Mouse (Mus musculus): ENCODE results near the gene Slc16a5. TPM values are rescaled to one million over a fixed set of nuclear protein-coding genes. Genes with fewer than 3 reads are reported as not detected.
A peak's percentile ranks its signal among the peaks of the same experiment; 100 is the strongest.
"Not testable (repeated sequence)": the region's sequence is repeated elsewhere in the genome, so short reads cannot be mapped to it uniquely, and the experiment has no call there.

Slc16a5 gene
- total RNA-seq, 2 experiments from 2014 or later, result 0.36 TPM; not detected in 1

DNA sequence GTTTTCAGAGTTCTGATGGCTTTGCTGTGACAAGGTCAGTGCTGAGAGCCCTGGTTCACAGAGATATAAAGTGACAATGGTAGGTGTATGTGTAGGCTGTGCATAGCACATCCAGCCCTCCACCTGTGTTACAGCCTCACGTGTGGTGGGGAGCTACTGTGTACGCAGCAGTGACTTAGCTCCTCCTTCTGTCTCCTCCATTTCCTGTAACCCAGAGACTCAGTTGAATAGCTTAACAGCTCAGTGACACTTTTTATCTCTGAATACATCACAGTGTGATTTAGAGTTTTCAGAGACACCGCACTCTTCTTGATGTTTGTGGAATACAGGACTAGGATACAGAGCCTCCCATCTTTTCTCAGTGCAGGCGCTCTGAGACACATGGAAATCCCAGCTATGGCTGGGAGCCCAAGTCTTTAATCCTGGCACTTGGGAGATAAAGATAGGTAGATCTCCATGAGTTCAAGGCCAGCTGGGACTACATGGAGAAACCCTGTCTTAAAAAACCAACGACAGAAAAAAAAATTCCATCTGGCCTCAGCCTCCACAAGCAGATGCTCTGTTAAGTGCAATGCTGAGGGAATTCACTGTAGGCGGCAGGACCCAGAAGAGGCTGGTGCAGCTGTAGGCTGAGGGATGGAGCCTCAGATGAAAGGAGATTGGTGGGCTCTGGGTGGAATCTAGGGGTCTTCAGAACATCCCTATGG lies 19.4 kb downstream of the Slc16a5 start:
- no peak for DNase-seq

DNA sequence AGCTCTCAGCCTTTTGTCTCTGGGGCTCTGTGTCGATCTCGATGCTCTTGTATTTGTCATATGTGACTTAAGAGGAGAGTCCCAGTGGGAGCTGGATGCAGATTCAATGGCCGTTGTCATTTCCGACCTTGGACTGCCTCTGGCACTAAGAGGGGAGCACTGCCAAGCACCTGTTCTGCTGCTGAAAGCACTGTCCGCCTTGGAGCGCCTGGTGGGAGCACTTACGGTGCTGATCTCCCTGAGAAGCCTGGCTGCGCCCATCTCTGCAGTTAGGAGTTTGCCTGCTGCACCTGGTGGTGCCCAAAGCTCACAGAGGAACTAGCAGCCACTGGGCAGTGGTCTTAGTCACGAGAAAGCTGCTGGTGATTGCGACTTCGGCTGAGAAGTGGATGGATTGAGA lies 21.0 kb downstream of the Slc16a5 start:
- no peak for DNase-seq

DNA sequence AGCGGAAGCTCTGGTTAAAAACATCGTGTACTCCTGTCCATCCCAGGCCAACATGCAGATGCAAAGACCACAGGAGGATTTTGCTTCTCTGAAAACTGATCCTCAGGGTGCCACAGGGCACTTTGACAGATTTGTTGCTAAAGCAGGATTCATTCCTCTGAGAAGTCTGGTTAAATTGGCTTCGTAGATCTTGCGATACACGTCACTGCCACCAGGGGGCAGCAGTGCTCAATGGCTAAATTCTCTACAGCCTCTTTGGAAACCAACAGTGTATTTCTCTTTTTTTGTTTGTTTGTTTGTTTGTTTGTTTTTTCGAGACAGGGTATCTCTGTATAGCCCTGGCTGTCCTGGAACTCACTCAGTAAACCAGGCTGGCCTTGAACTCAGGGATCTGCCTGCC lies 21.5 kb downstream of the Slc16a5 start:
- peak; percentile 57 to 90 for DNase-seq

DNA sequence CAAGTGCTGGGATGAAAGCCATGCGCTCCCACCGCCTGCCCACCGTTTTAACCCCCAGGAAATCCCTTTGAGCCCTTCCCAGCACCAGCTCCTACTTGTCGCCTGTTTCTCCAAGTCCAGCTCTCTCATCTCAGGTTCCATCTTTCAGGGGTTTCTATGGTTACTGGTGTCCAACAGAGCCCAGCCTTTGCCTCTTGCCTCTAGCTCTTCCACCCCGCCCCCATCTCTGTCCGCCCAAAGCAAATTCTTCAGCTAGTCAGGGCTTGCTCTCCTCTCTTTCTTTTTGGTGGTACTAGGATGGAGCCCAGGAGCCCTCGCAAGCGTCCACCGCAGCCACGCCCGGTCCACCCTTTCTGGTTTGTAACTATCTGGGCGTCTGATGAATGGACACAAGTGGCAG lies 22.9 kb downstream of the Slc16a5 start:
- no peak for DNase-seq

DNA sequence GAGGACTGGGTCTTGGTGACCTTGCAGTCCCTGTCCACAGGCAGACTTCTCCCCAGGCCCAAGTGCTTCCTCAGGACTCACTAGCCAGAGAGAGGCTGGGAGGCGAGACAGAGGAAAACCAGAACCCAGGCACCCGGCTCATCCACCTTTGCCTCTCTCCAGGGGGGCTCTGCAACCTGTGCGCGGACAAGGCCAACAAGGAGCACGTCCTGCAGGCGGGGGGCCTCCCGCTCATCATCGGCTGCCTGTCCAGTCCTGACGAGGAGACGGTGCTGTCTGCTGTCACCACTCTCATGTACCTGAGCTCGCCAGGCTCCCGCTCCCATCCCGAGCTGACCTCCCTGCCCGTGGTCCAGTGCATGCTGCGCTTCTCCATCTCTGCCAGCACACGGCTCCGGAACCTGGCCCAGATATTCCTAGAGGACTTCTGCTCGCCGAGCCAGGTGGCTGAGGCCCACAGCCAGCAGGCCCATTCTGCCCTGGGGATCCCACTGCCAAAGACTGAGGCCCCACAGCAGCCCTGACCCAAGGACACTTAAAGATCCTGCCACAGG lies 26.4 kb downstream of the Slc16a5 start:
- DNase-seq, result no peak

DNA sequence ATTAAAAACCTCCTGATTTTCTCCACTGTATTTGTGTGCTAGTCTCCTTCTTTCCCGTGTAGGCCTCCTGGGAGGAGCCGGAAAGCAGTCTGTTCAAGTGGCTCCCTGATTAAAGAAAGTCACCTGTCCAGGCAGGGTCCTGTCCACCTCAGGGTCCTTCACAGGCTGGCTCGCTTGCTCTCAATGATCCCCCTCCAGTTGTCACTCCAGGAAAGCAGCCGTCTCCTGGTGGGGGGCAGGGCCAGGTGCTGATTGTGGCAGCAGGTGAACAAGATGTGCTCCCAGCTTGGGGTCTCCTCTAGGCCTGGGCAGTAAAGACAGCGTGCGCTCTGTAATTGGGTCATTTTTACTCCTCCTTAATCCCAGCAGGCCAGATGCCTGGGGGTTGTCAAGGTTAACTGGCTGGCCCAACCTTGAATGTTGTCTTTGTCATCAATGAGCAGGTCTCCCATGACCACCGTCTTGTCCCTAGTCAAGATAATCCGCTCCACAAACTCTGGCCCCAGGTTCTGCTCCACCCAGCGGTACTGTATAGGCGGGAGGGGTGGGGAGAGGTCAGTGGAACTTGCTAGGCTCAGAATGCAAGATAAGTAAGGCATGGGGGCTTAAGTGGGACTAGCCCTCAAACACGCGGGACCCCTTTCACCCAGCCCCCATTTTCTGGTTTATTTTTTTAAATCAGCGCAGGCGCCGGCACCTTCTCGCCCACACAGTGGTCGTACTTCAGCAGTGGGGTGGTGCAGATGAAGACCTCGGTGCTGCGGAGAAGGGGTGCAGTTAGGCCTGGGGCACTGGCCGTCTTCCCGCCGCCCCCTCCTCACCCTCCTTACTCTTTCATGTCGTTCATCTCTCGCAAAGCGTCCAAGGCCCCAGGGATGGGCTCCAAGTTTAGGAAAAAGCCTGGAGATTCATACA lies 28.4 kb downstream of the Slc16a5 start:
- no peak for DNase-seq

DNA sequence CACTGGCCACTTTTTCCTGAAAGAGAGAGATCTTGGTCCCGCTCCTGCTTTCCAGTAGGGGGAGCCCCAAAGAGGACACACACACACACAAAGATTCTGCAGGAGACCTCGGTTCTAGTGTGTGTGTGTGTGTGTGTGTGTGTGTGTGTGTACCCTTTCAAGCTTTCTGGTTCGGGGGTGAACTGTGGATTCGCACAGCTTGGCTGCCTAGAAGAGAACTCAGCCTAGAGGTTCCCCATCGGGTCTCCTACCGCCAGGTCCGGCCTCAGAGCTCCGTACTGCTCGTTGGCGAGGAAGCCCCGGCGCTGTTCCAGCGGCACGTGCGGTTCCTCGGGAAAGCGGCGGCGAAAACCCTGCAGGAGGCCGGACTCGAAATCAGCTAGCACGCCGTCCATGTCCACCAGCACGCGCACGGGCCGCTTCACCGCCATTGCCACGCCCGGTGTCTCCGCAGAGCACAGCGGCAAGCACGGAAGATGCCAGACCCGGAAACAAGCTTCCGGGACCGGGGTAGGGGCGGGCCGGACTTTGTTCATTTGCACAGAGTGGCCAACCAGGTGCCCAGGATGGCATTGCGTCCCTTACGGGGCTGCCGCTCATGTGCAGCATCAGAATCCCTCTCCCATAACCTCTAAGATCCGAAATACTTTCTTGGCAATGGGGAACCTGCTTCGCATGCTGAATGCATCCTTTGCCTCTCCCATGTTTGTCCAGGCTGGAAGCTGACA lies 29.2 kb downstream of the Slc16a5 start, which contains the start of gene Nt5c:
Nt5c (minus strand) TSS at position 507 of the 728 bp plus-strand sequence.
- DNase-seq, result peak; percentile 83 to 89

DNA sequence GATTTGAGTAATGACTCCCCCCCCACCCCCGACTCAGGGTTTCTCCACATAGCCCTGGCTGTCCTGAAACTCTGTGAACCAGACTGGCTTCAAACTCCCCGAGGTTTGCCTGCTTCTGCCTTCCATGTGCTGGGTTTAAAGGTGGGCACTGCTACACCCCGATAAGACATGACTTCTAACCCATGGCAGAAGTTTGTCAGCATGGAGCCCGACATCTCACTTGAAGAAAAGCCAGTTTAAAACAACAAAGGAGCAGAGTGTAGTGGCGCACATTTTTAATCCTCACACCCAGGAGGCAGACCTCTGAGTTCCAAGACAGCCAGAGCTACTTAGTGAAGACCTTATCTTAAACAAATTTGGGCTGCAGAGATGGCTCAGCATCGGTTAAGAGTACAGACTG lies 30.1 kb downstream of the Slc16a5 start:
- DNase-seq, result no peak

DNA sequence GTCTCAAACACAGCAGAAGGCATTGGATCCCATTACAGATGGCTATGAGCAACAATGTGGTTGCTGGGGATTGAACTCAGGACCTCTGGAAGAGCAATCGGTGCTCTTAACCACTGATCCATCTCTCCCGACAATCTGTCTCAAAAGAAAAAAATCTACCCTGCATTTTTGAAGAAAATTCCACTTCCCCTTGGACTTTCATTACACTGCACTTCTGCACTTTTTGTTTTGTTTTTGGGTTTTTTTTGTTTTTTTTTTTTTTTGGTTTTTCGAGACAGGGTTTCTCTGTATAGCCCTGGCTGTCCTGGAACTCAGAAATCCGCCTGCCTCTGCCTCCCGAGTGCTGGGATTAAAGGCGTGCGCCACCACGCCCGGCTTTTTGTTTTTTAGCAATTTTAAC lies 34.3 kb downstream of the Slc16a5 start:
- DNase-seq, result not testable (repeated sequence)

DNA sequence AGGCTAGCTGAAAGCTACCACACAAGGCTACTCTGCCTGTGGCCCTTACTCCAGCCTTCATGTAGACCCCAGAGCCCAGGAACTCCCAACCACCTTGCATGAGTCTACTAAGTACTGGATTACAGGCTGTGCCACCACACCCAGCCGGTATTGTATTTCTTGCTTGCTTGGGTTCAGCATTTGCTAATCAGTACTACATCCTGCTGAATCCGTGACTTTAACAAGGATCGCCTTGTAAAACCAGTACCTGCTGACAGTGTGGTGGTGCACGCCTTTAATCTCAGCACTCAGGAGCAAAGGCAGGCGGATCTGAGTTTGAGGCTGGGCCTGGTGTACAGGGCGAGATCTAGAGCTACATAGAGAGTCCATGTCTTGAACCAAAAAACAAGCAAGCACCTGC lies 40.4 kb downstream of the Slc16a5 start:
- DNase-seq, result no peak

DNA sequence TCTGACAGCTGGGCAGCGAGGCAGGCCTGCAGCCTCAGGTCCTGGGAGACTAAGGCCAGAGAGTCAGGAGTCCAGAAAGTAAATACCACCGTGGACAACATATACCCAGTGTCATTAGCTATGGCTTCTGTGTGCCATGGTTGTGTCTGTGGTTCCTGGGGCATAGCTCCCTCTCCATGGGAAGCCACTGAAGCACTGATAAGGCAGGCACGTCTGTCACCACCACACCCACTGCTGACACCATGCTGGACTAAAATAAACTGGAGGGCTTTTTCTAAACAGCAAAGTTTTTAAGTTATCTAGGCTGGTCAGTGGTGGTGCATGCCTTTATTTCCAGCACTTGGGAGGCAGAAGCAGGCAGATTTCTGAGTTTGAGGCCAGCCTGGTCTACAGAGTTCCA lies 44.3 kb downstream of the Slc16a5 start:
- DNase-seq, result no peak

DNA sequence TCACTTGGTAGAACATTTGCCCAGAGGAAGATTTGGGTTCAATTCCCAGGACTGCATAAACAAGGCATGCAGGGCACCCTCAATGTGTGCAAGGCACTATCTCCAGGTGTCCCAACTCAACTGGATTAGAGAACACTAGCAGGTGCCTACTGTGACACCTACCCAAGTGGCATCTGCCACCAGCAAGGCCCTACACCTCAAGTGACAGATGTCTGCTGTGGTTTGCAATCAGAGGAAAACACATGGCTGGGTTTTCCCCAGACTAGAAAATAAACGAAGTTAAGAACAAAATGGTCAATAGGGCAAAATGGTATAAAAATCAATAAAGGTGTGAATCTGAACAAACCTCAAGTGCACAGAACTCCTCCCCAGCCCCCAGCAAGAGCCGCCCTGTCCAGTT lies 45.8 kb downstream of the Slc16a5 start:
- no peak for DNase-seq

DNA sequence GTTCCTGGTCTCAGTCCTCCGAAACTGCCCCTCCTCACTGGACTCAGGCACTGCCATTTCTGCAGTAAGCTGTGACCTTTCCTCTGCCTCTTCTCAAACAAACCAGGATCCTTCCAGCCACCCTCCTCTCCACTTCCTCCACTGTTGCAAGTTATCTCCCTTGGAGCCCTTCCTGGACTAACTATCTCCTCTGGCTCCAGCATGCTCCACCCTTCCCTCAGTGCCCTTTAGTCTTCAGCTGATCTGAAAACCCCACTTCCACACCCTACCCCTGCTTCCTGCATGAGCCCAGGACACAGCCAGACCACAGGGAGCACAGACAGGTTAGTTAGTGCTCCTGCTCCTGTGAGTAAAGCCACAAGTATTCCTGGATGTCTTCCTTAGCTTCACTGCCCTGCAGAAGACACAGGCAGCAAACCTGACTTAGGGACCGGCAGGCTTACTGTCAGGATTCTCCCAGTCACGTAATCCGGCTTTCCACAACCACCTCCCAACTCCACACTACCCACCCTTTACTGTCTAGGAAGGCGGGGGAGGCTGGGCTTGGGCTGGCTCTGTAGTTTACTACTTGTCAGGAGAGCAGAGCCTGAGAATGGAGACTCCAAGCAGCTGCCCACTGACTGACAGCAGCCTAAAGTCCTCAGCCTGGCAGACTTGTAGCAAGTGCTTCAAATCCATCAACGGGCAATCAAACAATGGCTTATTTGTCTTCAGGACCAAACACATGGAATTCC lies 47.7 kb downstream of the Slc16a5 start:
- DNase-seq, result peak; percentile 42 to 45

DNA sequence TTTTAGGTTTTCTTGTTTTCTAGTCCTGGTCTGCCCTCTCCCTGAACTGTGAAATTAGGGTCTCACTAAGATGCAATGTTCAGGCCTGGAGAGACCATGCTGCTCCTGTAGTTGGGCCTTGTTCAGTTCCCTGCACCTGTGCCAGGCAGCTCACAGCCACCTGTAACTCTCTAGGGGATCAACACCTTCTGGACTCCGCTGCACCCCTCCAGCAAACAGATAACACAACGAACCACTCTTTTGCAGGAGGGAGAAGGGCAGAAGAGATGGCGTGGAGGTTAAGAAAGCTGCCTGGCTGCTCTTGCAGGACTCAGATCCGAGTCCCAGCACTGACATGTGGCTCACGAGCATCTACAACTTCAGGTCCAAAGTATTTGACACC lies 48.2 kb downstream of the Slc16a5 start:
- DNase-seq, result no peak

DNA sequence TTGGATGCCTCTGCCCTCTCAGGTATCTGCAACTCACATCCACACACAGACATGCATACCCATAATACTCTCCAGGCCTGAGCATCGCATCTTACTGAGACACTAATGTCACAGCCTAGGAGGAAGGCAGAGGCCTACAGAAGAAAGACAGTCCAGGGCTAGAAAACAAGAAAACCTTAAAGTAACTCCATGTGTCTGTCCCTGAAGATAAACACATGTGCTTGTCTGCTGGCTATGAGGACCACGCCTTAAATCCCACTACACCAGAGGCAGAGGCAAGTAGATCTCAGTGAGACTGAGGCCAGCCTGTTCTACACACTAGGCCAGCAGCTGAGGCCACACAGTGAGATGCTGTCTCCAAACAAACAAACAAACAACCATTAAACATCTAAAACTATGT lies 48.8 kb downstream of the Slc16a5 start:
- no peak for DNase-seq

DNA sequence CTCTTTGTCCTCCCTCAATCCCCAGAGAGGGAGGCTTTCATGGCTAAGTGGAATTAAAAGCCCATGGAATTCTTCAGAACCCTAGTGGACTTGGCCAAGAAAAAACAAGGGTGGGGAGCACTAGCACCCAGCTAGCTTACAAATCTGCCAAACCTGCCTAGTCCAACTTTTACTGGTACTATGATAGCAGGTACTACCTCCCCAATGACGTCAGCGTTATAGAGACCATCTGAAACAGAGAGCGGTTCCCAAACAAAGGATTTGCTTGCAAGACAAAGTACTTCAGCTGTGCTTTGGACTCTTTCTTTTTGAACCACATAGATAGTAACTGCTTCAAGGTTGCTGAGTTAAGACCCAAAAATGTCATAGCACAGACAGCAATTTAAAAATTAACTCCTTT lies 49.7 kb downstream of the Slc16a5 start:
- no peak for DNase-seq

DNA sequence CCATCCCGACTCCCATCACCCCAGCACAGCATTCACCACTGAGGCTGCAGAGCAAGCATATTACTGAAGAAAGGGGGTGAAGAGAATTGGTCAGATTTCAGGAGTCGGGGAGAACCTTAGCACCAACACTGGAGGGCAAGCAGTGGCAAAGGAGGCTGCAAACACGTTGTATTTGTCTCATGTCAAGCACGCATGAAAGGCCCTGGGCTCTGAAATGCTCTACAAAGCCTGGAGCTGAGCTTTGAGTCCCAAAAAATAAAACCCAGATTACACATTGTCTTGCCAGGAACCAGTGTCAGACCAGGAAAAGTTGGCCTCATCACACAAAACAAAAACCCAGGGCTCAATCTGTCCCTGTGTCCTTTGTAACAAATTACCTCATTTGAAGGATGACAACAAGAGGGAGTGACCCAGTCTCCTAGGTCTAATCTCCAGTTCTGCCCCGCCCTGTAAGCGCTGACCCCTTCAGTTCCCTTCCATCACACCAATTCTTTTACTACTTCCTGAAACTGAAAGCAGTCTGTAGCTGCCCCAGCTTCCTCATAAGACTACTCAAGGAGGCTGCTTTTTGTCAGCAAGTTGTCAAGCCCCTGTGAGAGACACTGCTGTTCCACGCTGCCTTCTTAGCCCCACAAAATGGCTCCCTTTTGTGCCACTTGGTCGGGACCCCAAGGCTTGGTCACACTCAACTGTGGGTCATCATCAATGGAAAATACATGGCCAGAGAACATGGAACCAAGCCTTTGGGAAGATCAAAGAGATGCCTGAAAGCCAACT lies 50.3 kb downstream of the Slc16a5 start:
- DNase-seq, result peak; percentile 59 to 75

DNA sequence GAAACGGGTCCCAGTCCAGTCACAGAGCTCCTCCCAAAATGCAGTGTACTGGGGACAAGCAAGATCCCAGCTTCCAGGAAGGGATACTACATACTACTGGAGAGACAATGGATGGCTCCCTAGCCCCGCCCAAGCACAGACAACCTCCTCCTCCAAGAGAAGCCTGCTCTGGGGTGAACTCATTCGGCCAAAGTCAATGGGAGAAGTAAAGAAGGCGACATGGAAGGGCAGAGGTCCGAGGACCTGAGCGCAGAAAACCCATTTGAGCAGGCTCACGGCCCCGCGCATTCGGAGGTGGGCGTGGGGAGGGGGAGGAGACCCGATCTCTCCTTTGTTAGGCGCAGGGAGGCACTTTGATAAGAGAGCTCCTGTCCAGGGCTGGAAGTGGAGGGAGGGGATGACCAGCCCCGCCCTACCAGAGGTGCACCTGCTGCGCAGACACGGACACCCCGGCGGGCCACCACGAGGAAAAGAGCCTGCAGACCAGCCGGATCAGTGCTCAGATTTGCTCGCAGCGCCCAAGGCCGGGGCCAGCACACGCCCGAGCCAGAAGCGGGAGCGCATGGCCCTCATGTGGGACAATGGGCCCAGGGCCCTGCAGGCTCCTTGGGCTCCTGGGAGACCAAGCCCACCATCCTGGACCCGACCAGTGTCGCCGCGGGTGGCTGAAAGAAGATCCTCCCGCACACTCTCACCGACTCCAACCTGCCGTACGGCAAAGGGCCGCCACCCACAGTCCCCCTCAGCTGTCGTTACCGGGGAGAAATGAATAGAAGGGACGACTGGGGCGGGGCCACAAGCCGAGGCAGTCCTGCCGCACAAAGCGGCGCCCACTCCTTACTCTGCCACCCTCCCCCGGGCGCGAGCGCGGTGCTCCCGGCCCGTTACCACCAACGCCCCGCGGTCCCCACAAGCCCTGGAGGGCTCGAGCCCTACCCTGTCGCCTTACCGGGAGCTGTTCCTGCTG lies 51.3 kb downstream of the Slc16a5 start:
- DNase-seq, result peak in 1 of 2 experiments; percentile 50

DNA sequence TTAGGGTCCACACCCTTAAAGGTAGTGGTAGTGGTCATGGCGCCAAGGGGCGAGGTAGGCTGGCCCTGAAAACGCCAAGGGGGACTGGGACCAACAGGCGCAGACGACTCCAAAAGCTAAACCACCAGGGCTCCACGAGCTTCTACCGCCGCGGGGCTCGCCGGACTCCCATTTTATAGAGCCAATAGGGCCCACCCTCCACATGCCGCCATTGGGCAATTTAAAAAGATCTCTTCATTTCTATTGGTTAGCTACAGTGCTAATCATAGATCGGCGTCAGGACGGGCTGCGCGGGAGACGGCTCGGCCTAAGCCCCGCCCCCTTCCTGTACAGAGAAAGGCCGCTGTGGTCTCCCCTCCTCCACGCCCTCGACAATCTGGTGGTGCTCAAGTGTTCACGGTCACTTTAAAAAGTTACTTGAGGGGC lies 52.0 kb downstream of the Slc16a5 start, which contains the start of gene Jpt1:
Jpt1 (minus strand) TSS at position 150 of the 426 bp plus-strand sequence.
- peak; percentile 99 to 100 for DNase-seq
